Mouse (Mus musculus) liver, adult 2 months (tissue): ENCODE measurements around the gene Ubiad1.

Source experiments
- CTCF ChIP-seq: fragments of 200-500 bp; IDR thresholded peaks from 2 replicates; pipeline ENCODE4 v1.5.1; 2011; ENCODE audit warnings: low read depth, low read length, control low read depth
- POLR2A ChIP-seq: fragments of 200-500 bp; IDR thresholded peaks from 2 replicates; pipeline ENCODE4 v1.6.1; 2011; ENCODE audit warnings: low read length, control low read depth; ENCODE audit not compliant: insufficient read depth; ENCODE audit errors: extremely low read depth

DNA sequence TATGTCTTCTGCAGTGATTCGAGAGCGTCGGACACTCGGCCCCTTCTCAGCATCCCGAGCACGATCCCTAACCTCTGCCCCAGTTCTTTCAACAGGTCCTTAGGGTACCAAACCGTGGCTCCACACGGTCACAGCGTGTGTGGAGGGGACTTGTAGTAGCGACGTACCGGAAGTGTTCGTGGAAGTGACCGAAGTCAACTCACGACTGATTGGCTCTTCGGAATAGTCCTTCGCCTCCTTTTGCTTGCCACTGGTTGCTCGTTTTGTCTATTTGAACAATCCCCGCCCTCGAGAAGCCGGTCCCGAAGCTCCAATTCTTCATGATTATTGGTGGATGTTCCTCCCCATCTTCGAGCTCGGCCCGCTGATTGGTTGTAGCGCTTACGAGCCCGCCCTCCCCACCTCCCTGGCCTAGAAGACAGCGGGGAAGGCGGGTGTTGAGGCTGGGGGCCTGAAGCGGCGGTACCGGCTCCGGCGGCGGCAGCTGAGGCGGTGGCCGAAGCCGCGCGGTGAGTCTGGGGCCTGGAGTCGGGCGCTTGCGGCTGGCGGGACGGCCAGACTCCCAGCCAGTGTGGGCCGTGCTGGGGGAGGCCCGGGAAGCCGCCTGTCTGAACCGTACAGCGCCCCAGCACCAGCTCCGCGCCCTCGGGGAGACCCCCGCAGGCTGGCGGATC lies 3.7 kb upstream of the Ubiad1 start, which contains the start of gene Mtor:
- TF ChIP-seq CTCF (no peak), POLR2A (peak; percentile 78; the same call in 1 of the 2 replicates)
